Mouse (Mus musculus) MEL (cell line): ENCODE data around the gene Izumo1. TPM values are rescaled to one million over a fixed set of nuclear protein-coding genes. Genes with fewer than 3 reads are reported as not detected.

ENCODE experiments used
- DNase-seq: peaks from one replicate; pipeline ENCODE4 v3.0.0; 2011; ENCODE audit warnings: low read depth, low spot score
- H3K27ac ChIP-seq: 2 replicates; pipeline ENCODE4 v1.5.1; 2012; ENCODE audit warnings: low read depth, mild to moderate bottlenecking, control low read depth, low read length, moderate library complexity; ENCODE audit not compliant: control insufficient read depth
- H3K27me3 ChIP-seq, 2 experiments: fragments of 150-350 bp in 1 of 2; sonication (generic) in 1 of 2; 2 replicates each; pipeline ENCODE4 v1.6.1; 2012; ENCODE audit warnings: low read length in 2 of 2, mild to moderate bottlenecking in 2 of 2, improper control_type of control experiment in 1 of 2, moderate library complexity in 1 of 2; ENCODE audit not compliant: insufficient read depth in 2 of 2, control insufficient read depth in 1 of 2
- H3K36me3 ChIP-seq, 2 experiments: 2 replicates each; pipeline ENCODE4 v1.6.1; 2012 to 2014; ENCODE audit warnings: low read length in 2 of 2, improper control_type of control experiment in 1 of 2, inconsistent platforms in 1 of 2, mild to moderate bottlenecking in 1 of 2; ENCODE audit not compliant: insufficient read depth in 2 of 2, control insufficient read depth in 1 of 2
- H3K4me1 ChIP-seq, 2 experiments: fragments of 150-350 bp in 1 of 2; sonication (generic) in 1 of 2; 2 replicates each; pipeline ENCODE4 v1.6.1; 2012; ENCODE audit warnings: low read length in 2 of 2, improper control_type of control experiment in 1 of 2, mild to moderate bottlenecking in 1 of 2; ENCODE audit not compliant: insufficient read depth in 2 of 2, control insufficient read depth in 1 of 2
- H3K4me3 ChIP-seq, 2 experiments: fragments of 150-350 bp in 1 of 2; sonication (generic) in 1 of 2; 2 replicates each; pipeline ENCODE4 v1.5.1; 2012; ENCODE audit warnings: low read depth in 2 of 2, low read length in 2 of 2, mild to moderate bottlenecking in 2 of 2, moderate library complexity in 2 of 2, control low read depth in 1 of 2, improper control_type of control experiment in 1 of 2; ENCODE audit not compliant: control insufficient read depth in 1 of 2, insufficient read depth in 1 of 2
- H3K79me2 ChIP-seq: 2 replicates; pipeline ENCODE4 v1.6.1; 2012; ENCODE audit warnings: mild to moderate bottlenecking, low read length, moderate library complexity; ENCODE audit not compliant: control insufficient read depth, poor library complexity, insufficient read depth
- H3K9ac ChIP-seq: 2 replicates; pipeline ENCODE4 v1.6.1; 2012; ENCODE audit warnings: low read depth, mild to moderate bottlenecking, control low read depth, low read length, moderate library complexity; ENCODE audit not compliant: control insufficient read depth, poor library complexity, severe bottlenecking
- H3K9me3 ChIP-seq: fragments of 150-350 bp; sonication (generic); replicated peaks from 2 replicates; pipeline ENCODE4 v1.6.1; 2012; ENCODE audit warnings: mild to moderate bottlenecking, low read length, improper control_type of control experiment, moderate library complexity; ENCODE audit not compliant: insufficient read depth
- CHD1 ChIP-seq: IDR thresholded peaks from 2 replicates; pipeline ENCODE4 v1.6.1; 2012; ENCODE audit warnings: low read depth, mild to moderate bottlenecking, inconsistent platforms, low read length, improper control_type of control experiment
- CTCF ChIP-seq, 3 experiments: IDR thresholded peaks in 2 of 3; conservative IDR thresholded peaks in 1 of 3; 2 replicates each; pipeline ENCODE4 v1.5.1; 2011 to 2012; ENCODE audit warnings: low read length in 3 of 3, low read depth in 2 of 3, mild to moderate bottlenecking in 2 of 3, improper control_type of control experiment in 1 of 3, inconsistent platforms in 1 of 3, mixed read lengths in 1 of 3, moderate library complexity in 1 of 3; ENCODE audit not compliant: control insufficient read depth in 1 of 3, insufficient read depth in 1 of 3, poor library complexity in 1 of 3, severe bottlenecking in 1 of 3
- ELF1 ChIP-seq: IDR thresholded peaks from 2 replicates; pipeline ENCODE4 v1.6.1; 2014; ENCODE audit warnings: low read depth, mild to moderate bottlenecking, inconsistent platforms, low read length, improper control_type of control experiment, moderate library complexity
- GABPA ChIP-seq: IDR thresholded peaks from 2 replicates; pipeline ENCODE4 v1.6.1; 2012; ENCODE audit warnings: low read depth, mild to moderate bottlenecking, inconsistent platforms, low read length, improper control_type of control experiment, moderate library complexity
- GATA1 ChIP-seq: IDR thresholded peaks from 2 replicates; pipeline ENCODE4 v1.6.1; 2011; ENCODE audit warnings: low read depth, low read length, improper control_type of control experiment
- JUND ChIP-seq: IDR thresholded peaks from 2 replicates; pipeline ENCODE4 v1.6.1; 2011; ENCODE audit warnings: low read depth, mild to moderate bottlenecking, improper control_type of control experiment, low read length
- KAT2A ChIP-seq: conservative IDR thresholded peaks from 2 replicates; pipeline ENCODE4 v1.6.1; 2012; ENCODE audit warnings: low read depth, low read length, improper control_type of control experiment, inconsistent platforms
- MAZ ChIP-seq: IDR thresholded peaks from 2 replicates; pipeline ENCODE4 v1.6.1; 2012; ENCODE audit warnings: low read depth, mild to moderate bottlenecking, inconsistent platforms, low read length, improper control_type of control experiment
- MEF2A ChIP-seq: IDR thresholded peaks from 2 replicates; pipeline ENCODE4 v1.6.1; 2014; ENCODE audit warnings: low read depth, mild to moderate bottlenecking, inconsistent platforms, low read length, improper control_type of control experiment; ENCODE audit not compliant: poor library complexity, insufficient replicate concordance, severe bottlenecking; ENCODE audit errors: extremely low read depth
- MYB ChIP-seq: IDR thresholded peaks from 2 replicates; pipeline ENCODE4 v1.6.1; 2011; ENCODE audit warnings: mild to moderate bottlenecking, low read depth, low read length, improper control_type of control experiment
- NELFE ChIP-seq: IDR thresholded peaks from 2 replicates; pipeline ENCODE4 v1.6.1; 2011; ENCODE audit warnings: low read depth, low read length, improper control_type of control experiment
- POLR2A ChIP-seq, 2 experiments: IDR thresholded peaks; 2 replicates each; pipeline ENCODE4 v1.6.1; 2011 to 2012; ENCODE audit warnings: low read length in 2 of 2, mild to moderate bottlenecking in 2 of 2, control low read depth in 1 of 2, improper control_type of control experiment in 1 of 2, low read depth in 1 of 2, moderate library complexity in 1 of 2; ENCODE audit not compliant: control insufficient read depth in 1 of 2, insufficient read depth in 1 of 2, poor library complexity in 1 of 2
- RAD21 ChIP-seq: IDR thresholded peaks from 2 replicates; pipeline ENCODE4 v1.6.1; 2011; ENCODE audit warnings: mild to moderate bottlenecking, low read depth, low read length, improper control_type of control experiment
- SIN3A ChIP-seq: IDR thresholded peaks from 2 replicates; pipeline ENCODE4 v1.6.1; 2012; ENCODE audit warnings: low read length, improper control_type of control experiment, inconsistent platforms
- SMC3 ChIP-seq: IDR thresholded peaks from 2 replicates; pipeline ENCODE4 v1.6.1; 2011; ENCODE audit warnings: low read depth, low read length, improper control_type of control experiment
- TBP ChIP-seq: IDR thresholded peaks from 2 replicates; pipeline ENCODE4 v1.8.0; 2011; ENCODE audit warnings: low read depth, low read length, improper control_type of control experiment
- TCF12 ChIP-seq: IDR thresholded peaks from 2 replicates; pipeline ENCODE4 v1.6.1; 2014; ENCODE audit warnings: low read depth, mild to moderate bottlenecking, inconsistent platforms, low read length, improper control_type of control experiment, moderate library complexity
- UBTF ChIP-seq: IDR thresholded peaks from 2 replicates; pipeline ENCODE4 v1.6.1; 2012; ENCODE audit warnings: low read depth, mild to moderate bottlenecking, inconsistent platforms, low read length, improper control_type of control experiment, moderate library complexity, borderline replicate concordance; ENCODE audit not compliant: insufficient read depth
- ZC3H11A ChIP-seq: IDR thresholded peaks from 2 replicates; pipeline ENCODE4 v1.6.1; 2012; ENCODE audit warnings: low read depth, mild to moderate bottlenecking, inconsistent platforms, low read length, improper control_type of control experiment
- ZKSCAN1 ChIP-seq: IDR thresholded peaks from 2 replicates; pipeline ENCODE4 v1.6.1; 2012; ENCODE audit warnings: low read depth, mild to moderate bottlenecking, inconsistent platforms, low read length, improper control_type of control experiment, moderate library complexity
- ZMIZ1 ChIP-seq: IDR thresholded peaks from 2 replicates; pipeline ENCODE4 v1.6.1; 2012; ENCODE audit warnings: low read depth, mild to moderate bottlenecking, inconsistent platforms, low read length, improper control_type of control experiment, moderate library complexity
- ZNF384 ChIP-seq: IDR thresholded peaks from 2 replicates; pipeline ENCODE4 v1.6.1; 2012; ENCODE audit warnings: low read depth, mild to moderate bottlenecking, inconsistent platforms, low read length, improper control_type of control experiment
- polyA plus RNA-seq, 2 experiments: library from polyadenylated mRNA; stranded (reverse) in 1 of 2; unstranded in 1 of 2; fragments of >175 nt in 1 of 2; fragments of >200 nt in 1 of 2; gene quantifications; 2 replicates each; pipeline versions ENCODE4 v1.2.1 to v1.2.4; 2012; ENCODE audit warnings: low replicate concordance in 2 of 2, low read depth in 1 of 2; ENCODE audit not compliant: insufficient read length in 2 of 2, insufficient read depth in 1 of 2, missing spikeins in 1 of 2
- total RNA-seq: library from RNA; depleted of rRNA; stranded (reverse); fragments of 300-350 nt; gene quantifications from 2 replicates; pipeline ENCODE4 v1.2.3, GENCODE M21; 2012

Gene Izumo1
- total and polyA plus RNA-seq, 3 experiments, result 0.04 TPM; not detected in 2

DNA sequence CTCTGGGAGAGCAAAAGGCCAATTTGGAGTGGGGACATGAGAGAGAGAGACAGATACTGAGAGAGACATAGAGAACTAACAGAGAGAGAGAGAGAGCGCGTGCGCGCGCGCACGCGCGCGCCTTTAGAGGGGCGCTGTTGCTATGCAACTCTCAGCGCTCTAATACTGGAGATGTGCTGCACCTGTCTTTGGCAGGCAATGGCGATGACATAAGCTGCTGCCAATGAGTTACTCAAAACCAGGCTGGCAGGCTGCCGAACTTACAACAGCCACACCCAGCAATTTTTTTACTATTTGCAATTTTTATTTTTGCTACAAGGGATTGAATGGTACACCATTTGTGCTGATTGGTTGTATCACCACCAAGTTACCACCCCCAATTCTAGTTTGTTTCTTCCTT lies 46.1 kb downstream of the Izumo1 start:
- no peak overlapping the region for H3K9ac ChIP-seq
- H3K27me3 ChIP-seq, result peaks cover 0 to 4% of the 10 kb centered on the region in 2 experiments; a peak in 3 of 4 replicates
- H3K36me3 ChIP-seq, result no peaks in the 10 kb centered on the region
- no peak overlapping the region for H3K27ac ChIP-seq
- H3K4me1 ChIP-seq, result no peaks in the 10 kb centered on the region
- TF ChIP-seq GABPA (no peak), TCF12 (no peak), ZMIZ1 (no peak), MAZ (no peak), NELFE (no peak)
- TF ChIP-seq, all 39 proteins: peak for 0
- H3K9me3 ChIP-seq, result no peaks in the 10 kb centered on the region
- H3K4me3 ChIP-seq, result no peak overlapping the region
- DNase-seq, result no peak
- H3K79me2 ChIP-seq, result no peaks in the 10 kb centered on the region

DNA sequence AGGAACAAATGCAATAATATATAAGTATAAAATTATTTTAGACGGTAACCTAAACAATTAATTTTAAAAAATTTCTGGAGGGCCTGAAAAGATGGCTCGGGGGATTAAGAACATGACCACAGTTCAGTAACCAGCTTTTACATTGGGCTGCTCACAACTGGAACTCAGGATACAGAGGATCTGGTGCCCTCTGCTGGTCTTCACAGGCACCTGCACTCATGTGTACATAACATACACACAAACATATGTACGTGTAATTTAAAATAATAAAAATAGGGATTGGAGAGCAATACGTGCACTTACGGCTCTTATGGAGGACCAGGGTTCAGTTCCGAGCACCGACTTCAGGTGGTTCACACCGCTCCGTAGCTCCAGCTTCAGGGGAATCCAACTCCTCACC lies 47.3 kb downstream of the Izumo1 start:
- Histone ChIP-seq H3K9me3 (no peaks in the 10 kb centered on the region), H3K4me1 (no peaks in the 10 kb centered on the region), H3K4me3 (no peak overlapping the region), H3K9ac (no peak overlapping the region), H3K79me2 (no peaks in the 10 kb centered on the region), H3K27me3 (peaks cover 0 to 4% of the 10 kb centered on the region in 2 experiments; a peak in 3 of 4 replicates), H3K27ac (no peak overlapping the region), H3K36me3 (no peaks in the 10 kb centered on the region)
- peak; percentile 40; the same call in 1 of the 2 replicates for TF ChIP-seq SMC3
- no peak for TF ChIP-seq GATA1
- no peak for TF ChIP-seq KAT2A
- no peak for TF ChIP-seq NELFE
- peak; percentile 45 for TF ChIP-seq RAD21
- no peak for TF ChIP-seq JUND
- 0 out of 2 replicates have a peak, but pooled peaks have one; percentile 27 for TF ChIP-seq ZC3H11A
- no peak for TF ChIP-seq UBTF
- peak; percentile 38 to 52 (median 48) for TF ChIP-seq CTCF (IDR thresholded peaks at IDR 0.05 in 2 of 3, conservative IDR thresholded peaks at IDR 0.05 in 1 of 3; ENCODE audit: control insufficient read depth in 1 of 3, insufficient read depth in 1 of 3, low read depth in 2 of 3, low read length in 3 of 3, poor library complexity in 1 of 3, severe bottlenecking in 1 of 3)
- DNase-seq, result peak; percentile 66

DNA sequence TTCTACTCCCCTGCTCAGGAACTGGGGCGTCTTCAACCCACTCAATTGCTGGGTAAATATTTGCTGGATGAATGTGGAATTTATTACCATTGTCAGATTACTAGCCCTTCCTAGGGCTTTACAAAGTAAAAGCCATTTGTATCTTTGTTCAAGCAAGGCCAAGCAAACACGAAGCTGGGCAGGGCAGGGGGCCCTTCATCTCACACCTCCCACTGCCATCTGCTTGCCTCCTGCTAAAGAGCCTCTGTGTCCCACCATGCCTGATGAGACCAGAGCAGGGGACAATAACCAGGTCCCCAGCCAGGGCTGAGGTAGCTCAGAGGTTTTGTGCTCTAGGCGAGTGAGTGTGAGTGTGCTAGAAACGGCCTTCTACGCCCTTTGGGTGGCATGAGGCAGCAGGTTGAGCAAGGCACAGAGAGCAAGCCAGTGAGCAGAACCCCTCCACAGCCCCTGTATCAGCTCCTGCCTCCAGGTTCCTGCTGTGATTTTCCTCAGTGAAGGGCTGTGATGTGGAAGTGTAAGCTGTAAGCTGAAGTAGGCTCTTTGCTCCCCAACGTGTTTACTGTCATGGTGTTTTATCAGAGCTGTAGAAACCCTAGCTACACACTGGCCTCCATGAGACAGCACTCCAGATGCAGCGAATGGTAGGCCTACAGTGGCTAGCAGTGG lies 56.1 kb downstream of the Izumo1 start:
- no peak overlapping the region for H3K4me3 ChIP-seq
- peaks cover 0 to 1% of the 10 kb centered on the region in 2 experiments; a peak in 1 of 4 replicates for H3K27me3 ChIP-seq
- H3K79me2 ChIP-seq, result no peaks in the 10 kb centered on the region
- peaks cover 0 to 17% of the 10 kb centered on the region in 2 experiments; a peak in 2 of 4 replicates for H3K36me3 ChIP-seq
- no peak for DNase-seq
- no peak overlapping the region for H3K9ac ChIP-seq
- no peak overlapping the region for H3K27ac ChIP-seq
- no peaks in the 10 kb centered on the region for H3K9me3 ChIP-seq
- TF ChIP-seq ELF1 (no peak), TBP (no peak), GATA1 (no peak), SIN3A (no peak), TCF12 (no peak), ZMIZ1 (no peak), UBTF (no peak), MYB (no peak), MEF2A (no peak), ZKSCAN1 (no peak), GABPA (no peak), POLR2A (IDR thresholded peaks at IDR 0.05; ENCODE audit: control insufficient read depth in 1 of 2, insufficient read depth in 1 of 2, low read depth in 1 of 2, low read length in 2 of 2, poor library complexity in 1 of 2) (no peak), JUND (no peak), ZNF384 (no peak), CHD1 (no peak)
- H3K4me1 ChIP-seq, result peaks cover 13 to 20% of the 10 kb centered on the region in 2 experiments
